Mouse (Mus musculus) embryo, embryonic 10.5 days (tissue): ENCODE results near the gene Mov10l1.

Experiments used
- DNase-seq: peaks from one replicate; pipeline ENCODE4 v3.0.0-alpha.2; 2015; ENCODE audit warnings: low spot score

Mov10l1 gene

DNA sequence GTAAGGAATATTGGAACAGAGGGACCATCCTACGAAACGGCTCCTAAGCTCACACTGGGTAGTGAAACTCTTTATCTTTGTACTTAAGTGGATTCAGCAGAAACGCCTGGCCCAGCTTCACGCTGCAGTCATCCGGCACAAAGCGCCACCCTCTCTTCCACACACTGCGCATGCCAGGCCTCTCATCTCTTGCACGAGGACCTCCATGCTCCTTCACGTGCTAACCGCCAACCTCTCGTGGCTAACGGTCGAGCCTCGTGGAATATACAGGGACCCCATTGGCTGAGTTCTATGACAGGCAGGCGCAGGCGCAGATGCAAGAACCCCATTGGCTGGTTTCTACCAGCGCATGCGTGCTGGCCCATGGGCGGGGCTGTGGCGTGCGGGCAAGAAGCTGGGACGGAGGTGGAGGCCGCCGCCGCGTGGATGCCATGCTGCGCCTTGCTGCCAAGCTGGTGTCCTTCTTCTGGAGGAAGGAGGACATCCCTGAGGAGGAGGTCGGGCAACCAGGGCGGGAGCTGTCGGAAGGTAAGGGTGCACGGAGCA, at the start of gene Mov10l1:
TSS of gene Mov10l1 (plus strand) at position 376 of the 546 bp plus-strand sequence.
- DNase-seq: no peak

- peak; percentile 33 for DNase-seq
These were observed 48.6 kb upstream of the Mov10l1 start for GRCm38 (mm10) chr15:88934141-88934540.

DNA sequence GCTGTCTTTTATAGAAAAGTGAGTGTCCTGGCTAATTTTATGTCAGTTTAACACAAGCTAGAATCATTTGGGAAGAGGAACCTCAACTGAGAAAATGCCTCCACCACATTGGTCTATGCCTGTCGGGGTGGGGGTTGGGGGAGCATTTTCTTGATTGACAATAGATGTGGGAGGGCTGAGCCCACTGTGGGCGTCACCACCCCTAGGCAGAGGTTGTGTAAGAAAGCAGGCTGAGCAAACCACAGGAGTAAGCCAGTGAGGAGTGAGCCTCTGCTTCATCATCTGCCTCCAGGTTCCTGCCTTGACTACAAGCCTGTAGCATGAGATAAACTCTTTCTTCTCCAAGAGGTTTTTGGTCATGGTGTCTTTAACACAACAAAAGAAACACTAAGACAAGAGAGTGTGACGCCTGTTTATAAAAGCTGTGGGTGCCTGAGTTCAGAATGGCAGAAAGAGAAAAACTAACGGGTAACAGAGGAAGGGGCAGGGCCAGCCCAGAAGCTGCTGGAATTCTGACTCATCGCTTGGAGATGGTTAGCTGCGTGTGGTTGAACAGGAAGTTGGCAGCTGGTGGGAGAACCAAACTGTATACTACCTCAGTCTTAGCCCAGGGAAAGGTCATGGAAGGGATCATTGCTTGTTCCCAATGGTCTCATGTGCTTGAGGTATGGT, 46.0 kb upstream of the Mov10l1 start:
- no peak for DNase-seq

DNA sequence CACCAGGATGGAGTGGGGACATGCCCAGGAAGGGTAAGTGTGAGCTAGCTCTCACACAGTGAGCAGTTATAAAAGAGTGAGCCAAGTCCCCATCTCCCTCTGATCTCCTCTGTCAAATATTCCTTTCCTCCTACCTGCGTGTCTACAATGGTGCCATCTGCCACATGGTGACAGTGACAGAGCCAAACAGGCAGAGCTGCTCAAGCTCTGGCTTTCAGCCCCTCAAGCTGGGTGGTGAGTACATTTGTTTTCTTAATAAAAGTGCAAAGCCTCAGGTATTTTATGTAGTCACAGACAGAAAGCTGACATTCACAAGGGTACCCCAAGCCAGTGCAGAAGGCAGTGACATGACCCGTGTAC, 45.4 kb upstream of the Mov10l1 start:
- DNase-seq: no peak

GRCm38 (mm10) chr15:88942783-88943182, 39.9 kb upstream of the Mov10l1 start:
- no peak for DNase-seq

DNA sequence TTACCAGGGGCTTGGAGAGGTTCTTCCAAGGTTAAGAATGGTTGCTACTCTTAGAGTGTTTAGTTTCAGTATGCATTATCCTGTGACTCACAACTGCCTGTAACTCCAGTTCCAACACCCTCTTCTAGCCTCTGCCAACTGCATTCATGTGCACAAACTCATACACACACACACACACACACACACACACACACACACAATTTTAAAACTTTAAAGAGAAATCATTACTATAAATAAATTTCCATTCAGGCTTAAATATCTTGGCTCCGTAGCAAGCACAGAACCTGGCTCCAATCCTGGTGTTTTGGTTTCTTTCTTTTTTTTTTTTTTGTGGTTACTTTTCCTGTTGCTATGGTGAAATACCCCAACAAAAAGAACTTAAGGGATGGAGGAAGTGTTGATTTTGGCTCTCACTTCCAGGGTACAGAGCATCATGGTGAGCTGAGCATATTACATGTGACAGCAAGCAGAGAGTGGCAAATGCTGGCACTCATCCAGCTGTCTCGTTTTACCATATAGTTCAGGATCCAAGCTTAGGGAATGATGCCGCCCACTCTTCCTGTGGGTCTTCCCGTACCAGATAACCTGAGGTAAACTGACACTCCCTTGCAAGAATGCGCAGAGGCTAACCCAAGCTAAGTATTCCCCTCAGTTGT, 38.7 kb upstream of the Mov10l1 start:
- no peak for DNase-seq

DNA sequence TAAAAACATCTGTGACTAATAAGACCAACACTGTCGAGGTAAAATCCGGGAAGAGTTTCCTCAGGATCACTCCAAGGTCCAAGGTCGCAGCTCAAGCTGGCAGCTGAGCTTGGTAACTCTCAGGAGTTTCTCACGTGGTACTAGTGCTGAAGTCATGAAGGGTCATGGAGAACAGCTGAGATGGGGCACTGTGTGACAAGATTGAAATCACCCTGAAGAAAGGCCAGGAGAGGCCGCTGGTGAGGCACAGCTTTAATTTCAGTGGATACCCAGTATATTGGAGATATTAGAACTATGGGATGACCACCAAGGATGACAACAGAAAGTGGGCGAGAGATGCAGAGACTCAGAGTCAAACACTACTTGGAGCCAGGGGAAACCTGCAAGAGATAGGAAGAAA, 35.9 kb upstream of the Mov10l1 start:
- DNase-seq: peak; percentile 48

DNA sequence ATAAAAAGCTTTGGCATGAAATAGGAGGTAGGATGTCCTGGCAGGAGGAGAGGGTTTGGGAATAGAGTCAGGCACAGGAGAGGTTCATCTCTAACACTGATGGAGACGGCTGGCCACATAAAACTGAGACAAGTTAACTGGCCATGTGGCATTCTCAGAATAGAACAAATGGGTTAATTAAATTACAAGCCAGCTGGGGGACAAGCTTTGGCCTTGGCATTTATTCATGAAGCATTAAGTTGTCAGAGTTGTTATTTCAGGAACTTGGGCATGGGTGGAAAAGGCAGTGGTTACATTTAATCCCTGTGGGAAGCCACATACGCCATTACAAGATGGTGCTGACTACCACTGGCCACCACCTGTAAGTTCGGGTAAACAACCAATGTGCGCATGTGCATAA, 31.5 kb upstream of the Mov10l1 start:
- no peak for DNase-seq

- DNase-seq: peak; percentile 35
These were observed 28.2 kb upstream of the Mov10l1 start, which contains the start of gene Ttll8 for GRCm38 (mm10) chr15:88954368-88955072. Gene Ttll8, minus strand, starts transcription at chr15:88954418.

DNA sequence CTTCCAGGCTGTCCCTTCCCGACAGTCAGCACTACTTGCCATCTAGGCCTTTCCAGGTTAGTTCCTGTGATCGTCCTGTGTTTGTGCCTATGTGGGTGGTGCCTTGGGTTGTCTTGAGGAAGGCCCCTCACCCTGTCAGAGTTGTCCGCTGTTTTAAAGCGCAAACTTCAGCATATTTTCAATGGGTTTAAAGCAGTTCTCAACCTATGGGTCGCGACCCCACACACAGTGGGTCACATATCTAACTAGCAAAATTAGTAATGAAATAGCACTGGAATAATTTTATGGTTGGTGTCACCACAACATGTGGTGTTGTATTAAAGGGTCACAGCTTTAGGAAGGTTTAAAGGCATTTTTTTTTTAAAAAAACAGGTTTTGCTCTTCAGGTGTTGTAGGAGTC, 27.4 kb upstream of the Mov10l1 start:
- no peak for DNase-seq

DNA sequence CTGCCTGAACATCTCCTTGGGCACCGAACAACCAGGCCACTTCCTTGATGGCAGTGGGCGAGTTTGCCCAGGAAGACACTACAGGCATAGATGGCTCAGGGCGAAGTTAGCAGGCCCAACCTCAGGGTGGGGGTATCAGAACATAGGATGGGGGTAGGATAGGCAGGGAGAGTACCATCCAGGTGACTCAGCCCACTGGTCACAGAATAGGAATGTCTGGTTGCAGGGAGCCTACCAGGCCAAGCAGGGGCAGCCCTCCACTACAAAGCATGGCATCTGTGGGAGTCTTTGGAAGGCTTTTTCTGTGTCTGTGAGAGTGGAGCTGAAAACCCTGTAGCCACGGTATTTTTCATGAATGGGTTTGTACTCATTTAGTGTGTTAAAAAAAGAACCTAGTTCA, 25.2 kb upstream of the Mov10l1 start:
- no peak for DNase-seq

DNA sequence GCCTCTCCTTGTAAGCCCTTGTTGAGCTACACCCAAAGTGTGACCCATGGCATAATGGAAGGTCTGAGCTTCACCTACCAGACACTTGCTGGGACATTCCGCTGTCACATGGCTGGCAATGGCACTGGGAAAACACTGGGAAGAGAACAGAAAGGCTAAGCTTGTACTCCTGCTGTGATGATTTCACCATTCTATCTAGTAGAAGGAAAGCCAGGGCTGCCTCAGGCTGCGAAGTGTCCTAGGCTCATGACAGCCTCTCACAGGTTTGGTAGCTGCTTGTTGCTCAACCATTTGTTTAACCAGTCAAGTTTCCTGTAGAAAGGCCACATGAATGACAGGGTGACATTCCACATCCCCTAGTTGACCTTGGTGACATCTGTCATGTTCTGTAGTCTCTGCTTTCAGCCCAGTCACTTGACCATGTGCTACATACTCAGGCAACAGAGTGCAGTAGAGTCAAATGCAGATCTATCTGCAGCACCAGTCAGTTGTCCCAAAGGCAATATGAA, 18.6 kb upstream of the Mov10l1 start:
- DNase-seq: no peak

DNA sequence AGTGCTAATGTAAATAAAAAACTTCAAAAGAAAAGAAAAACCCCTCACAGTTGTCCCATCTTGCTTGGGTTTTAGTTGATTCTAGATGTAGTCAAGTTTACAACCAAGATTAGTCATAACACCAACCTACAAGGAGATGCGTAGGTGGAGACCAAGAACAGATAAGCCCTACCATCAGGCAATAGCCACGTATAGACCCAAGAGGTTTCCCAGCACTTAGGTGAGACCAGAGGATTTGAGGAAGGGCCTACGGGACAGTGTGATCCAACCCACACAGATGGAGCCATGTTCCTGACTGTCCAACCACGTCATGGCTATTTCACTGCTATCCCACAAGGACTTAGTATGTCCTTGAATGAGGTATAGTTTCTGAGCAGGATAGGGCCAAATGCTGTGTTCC, 10.4 kb upstream of the Mov10l1 start:
- no peak for DNase-seq

DNA sequence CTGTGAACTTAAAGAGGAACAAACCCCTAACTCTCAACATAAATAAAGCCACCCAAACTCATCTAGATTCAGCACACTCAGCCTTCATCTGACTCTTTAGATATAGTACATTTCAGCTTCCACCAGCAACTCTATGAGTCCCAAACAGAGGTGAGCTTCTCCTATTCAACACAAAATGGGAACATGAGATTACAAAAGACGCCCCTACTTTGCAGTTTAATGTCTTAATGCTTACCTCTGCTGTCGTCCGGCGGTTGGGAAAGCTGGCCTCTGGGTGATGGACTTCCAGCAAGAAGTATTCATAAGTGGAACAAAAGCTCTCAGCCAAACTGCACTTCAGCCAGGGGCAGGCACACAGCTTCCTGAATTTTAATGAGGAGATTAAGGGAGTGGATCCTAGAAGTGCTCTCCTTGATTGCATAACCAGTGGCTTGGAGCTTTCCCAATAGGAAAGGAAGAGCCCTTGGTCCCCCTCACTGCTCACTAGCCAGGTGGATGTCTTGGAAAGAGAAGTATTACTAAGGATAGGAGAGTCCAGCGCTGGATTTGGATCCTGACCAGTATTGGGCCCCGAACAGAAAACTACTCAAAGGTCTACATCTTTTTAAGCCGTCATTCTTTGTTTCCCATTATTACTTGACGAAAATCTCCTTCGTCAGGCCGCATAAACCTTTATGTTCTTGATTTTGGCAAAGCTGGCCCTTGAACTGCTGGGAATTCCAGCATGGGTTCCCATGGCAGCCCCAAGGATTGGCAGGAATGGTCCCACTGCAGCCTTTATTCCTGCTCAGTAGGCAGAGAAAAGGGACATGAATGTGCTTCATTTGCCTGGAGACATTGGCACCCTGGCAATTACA, 4.2 kb upstream of the Mov10l1 start, which contains the start of gene Mlc1:
TSS of gene Mlc1 (minus strand) at position 727 of the 857 bp plus-strand sequence.
- peak; percentile 67 for DNase-seq

- DNase-seq: no peak
These were observed 3.6 kb upstream of the Mov10l1 start for GRCm38 (mm10) chr15:88979138-88979446.

DNA sequence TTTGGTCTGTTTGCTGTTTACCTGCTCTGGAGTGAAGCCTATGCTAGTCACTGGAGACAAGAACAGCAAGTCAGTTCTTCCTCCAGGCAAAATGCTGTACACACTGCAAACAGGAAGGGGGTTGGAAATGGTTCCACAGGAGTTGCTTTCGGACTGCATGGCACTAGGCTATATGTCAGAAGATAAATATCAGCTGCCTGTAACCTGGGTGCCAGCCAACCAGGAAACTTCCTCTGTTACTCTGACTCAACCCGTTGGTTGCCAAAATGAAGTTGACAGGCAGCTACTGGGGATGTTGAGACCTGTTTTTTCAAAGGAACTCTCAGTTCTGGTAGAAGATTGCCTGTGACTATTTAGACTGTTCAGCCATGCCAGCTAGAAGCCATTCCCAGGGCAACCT, 6.5 kb downstream of the Mov10l1 start:
- no peak for DNase-seq

DNA sequence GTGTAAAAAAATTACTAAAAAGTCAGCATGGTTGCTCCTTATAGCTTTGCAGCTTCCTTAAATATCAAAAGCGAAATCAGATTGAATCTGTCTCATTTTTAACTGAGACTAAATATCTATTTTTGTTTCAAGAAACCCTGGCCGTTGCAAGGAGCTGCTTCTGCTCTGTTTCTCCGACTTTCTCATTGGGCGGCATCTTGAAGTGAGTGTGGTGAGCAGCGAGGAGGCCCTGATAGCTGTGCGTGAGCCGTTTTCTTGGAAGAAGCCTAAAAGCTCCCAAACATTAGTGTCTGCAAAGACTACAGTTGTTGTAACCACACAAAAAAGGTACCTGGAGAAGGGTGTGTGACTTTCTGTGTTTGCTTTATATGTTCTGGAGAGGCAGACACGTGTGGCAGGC, 15.9 kb downstream of the Mov10l1 start:
- no peak for DNase-seq

- peak; percentile 18 for DNase-seq
These were observed 16.4 kb downstream of the Mov10l1 start for GRCm38 (mm10) chr15:88999124-88999523.

DNA sequence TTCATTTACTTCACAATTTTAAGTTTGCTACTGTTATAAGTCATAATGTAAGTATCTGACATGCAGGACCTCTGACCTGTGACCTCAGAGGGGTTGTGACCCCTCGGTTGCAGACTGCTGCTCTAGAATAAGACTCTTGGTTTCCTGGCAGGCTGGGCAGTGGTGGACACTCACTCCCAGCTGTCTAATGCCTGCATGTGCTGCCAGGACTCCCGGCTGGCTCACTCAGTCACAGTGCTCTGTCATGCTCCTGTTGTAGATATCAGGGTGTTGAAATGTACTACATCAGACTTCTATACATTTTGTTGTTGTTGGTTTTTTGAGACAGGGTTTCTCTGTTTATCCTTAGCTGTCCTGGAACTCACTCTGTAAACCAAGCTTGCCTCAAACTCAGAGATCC, 17.7 kb downstream of the Mov10l1 start:
- no peak for DNase-seq

GRCm38 (mm10) chr15:89001245-89001644, 18.5 kb downstream of the Mov10l1 start:
- no peak for DNase-seq

DNA sequence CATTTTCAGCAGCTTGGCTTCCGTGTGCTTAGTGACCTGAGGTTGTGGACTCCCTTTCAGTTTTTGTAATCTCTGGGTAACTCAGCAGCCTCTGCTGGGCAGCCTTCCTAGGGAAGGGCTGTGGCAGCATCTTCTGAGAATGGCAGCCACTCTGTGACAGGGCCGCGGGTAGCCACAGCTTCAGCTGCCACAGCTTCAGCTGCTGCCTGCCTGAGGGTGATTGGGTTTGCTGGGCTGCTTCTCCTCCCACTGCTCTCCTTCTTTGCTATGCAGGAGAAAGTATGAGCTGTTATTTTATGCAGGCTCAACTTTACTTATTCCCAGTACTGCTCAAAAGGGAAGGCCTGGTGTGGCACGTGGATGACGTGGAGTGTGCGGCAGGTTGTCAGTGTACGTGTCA, 24.3 kb downstream of the Mov10l1 start:
- no peak for DNase-seq

DNA sequence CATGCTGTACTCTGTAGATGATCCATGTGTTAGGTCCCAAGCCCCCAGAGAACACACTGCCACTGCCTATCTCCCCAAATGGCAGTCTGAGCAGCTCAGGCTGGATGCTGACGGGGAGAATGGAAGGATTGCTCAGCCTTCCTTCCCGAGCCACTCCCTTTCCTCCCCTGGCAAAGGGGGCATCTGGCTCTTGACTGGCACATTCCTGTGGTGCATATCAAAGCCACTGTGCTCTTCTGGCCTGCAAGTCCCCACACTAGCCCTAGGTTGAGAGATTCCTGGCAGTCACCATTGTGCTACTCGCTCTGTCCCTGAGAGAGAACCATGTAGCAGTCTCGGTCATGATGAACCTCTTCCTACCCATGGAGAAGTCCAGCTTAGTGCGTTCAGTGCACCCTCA, 25.1 kb downstream of the Mov10l1 start:
- no peak for DNase-seq
